Mouse (Mus musculus) MEL (cell line): ENCODE measurements around the gene F10. TPM values are rescaled to one million over a fixed set of nuclear protein-coding genes. Genes with fewer than 3 reads are reported as not detected.
"Not testable (repeated sequence)": the region's sequence is repeated elsewhere in the genome, so short reads cannot be mapped to it uniquely, and the experiment has no call there.

Experiments
- DNase-seq: peaks from one replicate; pipeline ENCODE4 v3.0.0; 2011; ENCODE audit warnings: low read depth, low spot score
- H3K27ac ChIP-seq: 2 replicates; pipeline ENCODE4 v1.5.1; 2012; ENCODE audit warnings: low read depth, mild to moderate bottlenecking, control low read depth, low read length, moderate library complexity; ENCODE audit not compliant: control insufficient read depth
- H3K27me3 ChIP-seq, 2 experiments: fragments of 150-350 bp in 1 of 2; sonication (generic) in 1 of 2; 2 replicates each; pipeline ENCODE4 v1.6.1; 2012; ENCODE audit warnings: low read length in 2 of 2, mild to moderate bottlenecking in 2 of 2, improper control_type of control experiment in 1 of 2, moderate library complexity in 1 of 2; ENCODE audit not compliant: insufficient read depth in 2 of 2, control insufficient read depth in 1 of 2
- H3K36me3 ChIP-seq, 2 experiments: 2 replicates each; pipeline ENCODE4 v1.6.1; 2012 to 2014; ENCODE audit warnings: low read length in 2 of 2, improper control_type of control experiment in 1 of 2, inconsistent platforms in 1 of 2, mild to moderate bottlenecking in 1 of 2; ENCODE audit not compliant: insufficient read depth in 2 of 2, control insufficient read depth in 1 of 2
- H3K4me1 ChIP-seq, 2 experiments: fragments of 150-350 bp in 1 of 2; sonication (generic) in 1 of 2; 2 replicates each; pipeline ENCODE4 v1.6.1; 2012; ENCODE audit warnings: low read length in 2 of 2, improper control_type of control experiment in 1 of 2, mild to moderate bottlenecking in 1 of 2; ENCODE audit not compliant: insufficient read depth in 2 of 2, control insufficient read depth in 1 of 2
- H3K4me3 ChIP-seq, 2 experiments: fragments of 150-350 bp in 1 of 2; sonication (generic) in 1 of 2; 2 replicates each; pipeline ENCODE4 v1.5.1; 2012; ENCODE audit warnings: low read depth in 2 of 2, low read length in 2 of 2, mild to moderate bottlenecking in 2 of 2, moderate library complexity in 2 of 2, control low read depth in 1 of 2, improper control_type of control experiment in 1 of 2; ENCODE audit not compliant: control insufficient read depth in 1 of 2, insufficient read depth in 1 of 2
- H3K79me2 ChIP-seq: 2 replicates; pipeline ENCODE4 v1.6.1; 2012; ENCODE audit warnings: mild to moderate bottlenecking, low read length, moderate library complexity; ENCODE audit not compliant: control insufficient read depth, poor library complexity, insufficient read depth
- H3K9ac ChIP-seq: 2 replicates; pipeline ENCODE4 v1.6.1; 2012; ENCODE audit warnings: low read depth, mild to moderate bottlenecking, control low read depth, low read length, moderate library complexity; ENCODE audit not compliant: control insufficient read depth, poor library complexity, severe bottlenecking
- H3K9me3 ChIP-seq: fragments of 150-350 bp; sonication (generic); replicated peaks from 2 replicates; pipeline ENCODE4 v1.6.1; 2012; ENCODE audit warnings: mild to moderate bottlenecking, low read length, improper control_type of control experiment, moderate library complexity; ENCODE audit not compliant: insufficient read depth
- CHD1 ChIP-seq: IDR thresholded peaks from 2 replicates; pipeline ENCODE4 v1.6.1; 2012; ENCODE audit warnings: low read depth, mild to moderate bottlenecking, inconsistent platforms, low read length, improper control_type of control experiment
- CHD2 ChIP-seq: IDR thresholded peaks from 2 replicates; pipeline ENCODE4 v1.6.1; 2011; ENCODE audit warnings: low read length, improper control_type of control experiment
- CTCF ChIP-seq, 3 experiments: IDR thresholded peaks in 2 of 3; conservative IDR thresholded peaks in 1 of 3; 2 replicates each; pipeline ENCODE4 v1.5.1; 2011 to 2012; ENCODE audit warnings: low read length in 3 of 3, low read depth in 2 of 3, mild to moderate bottlenecking in 2 of 3, improper control_type of control experiment in 1 of 3, inconsistent platforms in 1 of 3, mixed read lengths in 1 of 3, moderate library complexity in 1 of 3; ENCODE audit not compliant: control insufficient read depth in 1 of 3, insufficient read depth in 1 of 3, poor library complexity in 1 of 3, severe bottlenecking in 1 of 3
- E2F4 ChIP-seq: IDR thresholded peaks from 2 replicates; pipeline ENCODE4 v1.6.1; 2011; ENCODE audit warnings: low read depth, low read length, improper control_type of control experiment, borderline replicate concordance
- ETS1 ChIP-seq: IDR thresholded peaks from 2 replicates; pipeline ENCODE4 v1.6.1; 2012; ENCODE audit warnings: low read depth, mild to moderate bottlenecking, inconsistent platforms, low read length, improper control_type of control experiment, moderate library complexity
- GABPA ChIP-seq: IDR thresholded peaks from 2 replicates; pipeline ENCODE4 v1.6.1; 2012; ENCODE audit warnings: low read depth, mild to moderate bottlenecking, inconsistent platforms, low read length, improper control_type of control experiment, moderate library complexity
- HCFC1 ChIP-seq: IDR thresholded peaks from 2 replicates; pipeline ENCODE4 v1.6.1; 2012; ENCODE audit warnings: low read depth, mild to moderate bottlenecking, inconsistent platforms, low read length, improper control_type of control experiment, moderate library complexity
- MAFK ChIP-seq: IDR thresholded peaks from 2 replicates; pipeline ENCODE4 v1.6.1; 2011; ENCODE audit warnings: low read depth, mild to moderate bottlenecking, low read length, improper control_type of control experiment, borderline replicate concordance
- MAX ChIP-seq: IDR thresholded peaks from 2 replicates; pipeline ENCODE4 v1.6.1; 2011; ENCODE audit warnings: low read length, improper control_type of control experiment
- MAZ ChIP-seq: IDR thresholded peaks from 2 replicates; pipeline ENCODE4 v1.6.1; 2012; ENCODE audit warnings: low read depth, mild to moderate bottlenecking, inconsistent platforms, low read length, improper control_type of control experiment
- MXI1 ChIP-seq: IDR thresholded peaks from 2 replicates; pipeline ENCODE4 v1.6.1; 2011; ENCODE audit warnings: mild to moderate bottlenecking, low read depth, low read length, improper control_type of control experiment
- MYB ChIP-seq: IDR thresholded peaks from 2 replicates; pipeline ENCODE4 v1.6.1; 2011; ENCODE audit warnings: mild to moderate bottlenecking, low read depth, low read length, improper control_type of control experiment
- POLR2A ChIP-seq, 2 experiments: IDR thresholded peaks; 2 replicates each; pipeline ENCODE4 v1.6.1; 2011 to 2012; ENCODE audit warnings: low read length in 2 of 2, mild to moderate bottlenecking in 2 of 2, control low read depth in 1 of 2, improper control_type of control experiment in 1 of 2, low read depth in 1 of 2, moderate library complexity in 1 of 2; ENCODE audit not compliant: control insufficient read depth in 1 of 2, insufficient read depth in 1 of 2, poor library complexity in 1 of 2
- POLR2AphosphoS5 ChIP-seq: IDR thresholded peaks from 2 replicates; pipeline ENCODE4 v1.6.1; 2012; ENCODE audit warnings: low read depth, borderline replicate concordance, mild to moderate bottlenecking, inconsistent platforms, low read length, moderate library complexity, mixed read lengths
- RCOR1 ChIP-seq: IDR thresholded peaks from 2 replicates; pipeline ENCODE4 v1.6.1; 2012; ENCODE audit warnings: low read depth, mild to moderate bottlenecking, inconsistent platforms, low read length, improper control_type of control experiment
- TAL1 ChIP-seq: IDR thresholded peaks from 2 replicates; pipeline ENCODE4 v1.6.1; 2012; ENCODE audit warnings: mild to moderate bottlenecking, inconsistent platforms, low read length, moderate library complexity, mixed read lengths
- UBTF ChIP-seq: IDR thresholded peaks from 2 replicates; pipeline ENCODE4 v1.6.1; 2012; ENCODE audit warnings: low read depth, mild to moderate bottlenecking, inconsistent platforms, low read length, improper control_type of control experiment, moderate library complexity, borderline replicate concordance; ENCODE audit not compliant: insufficient read depth
- USF2 ChIP-seq, 2 experiments: IDR thresholded peaks; 2 replicates each; pipeline ENCODE4 v1.6.1; 2011 to 2012; ENCODE audit warnings: improper control_type of control experiment in 2 of 2, low read length in 2 of 2, borderline replicate concordance in 1 of 2, inconsistent platforms in 1 of 2, low read depth in 1 of 2, mild to moderate bottlenecking in 1 of 2; ENCODE audit not compliant: insufficient read depth in 1 of 2
- ZC3H11A ChIP-seq: IDR thresholded peaks from 2 replicates; pipeline ENCODE4 v1.6.1; 2012; ENCODE audit warnings: low read depth, mild to moderate bottlenecking, inconsistent platforms, low read length, improper control_type of control experiment
- ZKSCAN1 ChIP-seq: IDR thresholded peaks from 2 replicates; pipeline ENCODE4 v1.6.1; 2012; ENCODE audit warnings: low read depth, mild to moderate bottlenecking, inconsistent platforms, low read length, improper control_type of control experiment, moderate library complexity
- ZMIZ1 ChIP-seq: IDR thresholded peaks from 2 replicates; pipeline ENCODE4 v1.6.1; 2012; ENCODE audit warnings: low read depth, mild to moderate bottlenecking, inconsistent platforms, low read length, improper control_type of control experiment, moderate library complexity
- polyA plus RNA-seq, 2 experiments: library from polyadenylated mRNA; stranded (reverse) in 1 of 2; unstranded in 1 of 2; fragments of >175 nt in 1 of 2; fragments of >200 nt in 1 of 2; gene quantifications; 2 replicates each; pipeline versions ENCODE4 v1.2.1 to v1.2.4; 2012; ENCODE audit warnings: low replicate concordance in 2 of 2, low read depth in 1 of 2; ENCODE audit not compliant: insufficient read length in 2 of 2, insufficient read depth in 1 of 2, missing spikeins in 1 of 2
- total RNA-seq: library from RNA; depleted of rRNA; stranded (reverse); fragments of 300-350 nt; gene quantifications from 2 replicates; pipeline ENCODE4 v1.2.3, GENCODE M21; 2012

F10 gene
- total and polyA plus RNA-seq, 3 experiments, result 0.03 to 0.04 TPM; not detected in 1

DNA sequence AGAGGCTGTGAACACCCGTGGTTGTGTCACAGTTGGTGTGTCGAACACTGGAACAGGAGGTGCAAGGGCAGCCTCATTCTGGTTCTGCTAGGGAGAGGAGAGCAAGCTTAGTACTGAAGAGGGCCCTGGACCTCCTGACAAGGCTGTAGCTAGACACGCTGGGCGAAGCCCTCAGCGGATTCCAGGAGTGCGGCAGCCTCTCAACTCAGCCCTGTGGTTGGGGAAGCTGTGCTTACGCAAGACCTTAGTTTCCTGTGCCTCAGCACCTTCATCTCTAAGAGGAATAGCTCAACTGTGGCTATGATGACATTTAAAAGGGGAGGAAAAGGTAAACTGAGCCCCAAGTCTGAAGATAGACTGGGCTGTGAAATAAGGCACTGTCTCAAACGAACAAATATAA is 37.9 kb downstream of the F10 start:
- DNase-seq, result no peak
- Histone ChIP-seq H3K9me3 (no peaks in the 10 kb centered on the region), H3K27ac (no peak overlapping the region), H3K4me3 (no peak overlapping the region), H3K4me1 (no peaks in the 10 kb centered on the region), H3K9ac (no peak overlapping the region), H3K79me2 (no peaks in the 10 kb centered on the region), H3K36me3 (peaks cover 0 to 9% of the 10 kb centered on the region in 2 experiments; a peak in 2 of 4 replicates), H3K27me3 (no peaks in the 10 kb centered on the region)
- TF ChIP-seq TAL1 (no peak), ZKSCAN1 (no peak), CHD2 (no peak), E2F4 (no peak), MAZ (no peak), ZMIZ1 (no peak), MYB (no peak), CTCF (IDR thresholded peaks at IDR 0.05 in 2 of 3, conservative IDR thresholded peaks at IDR 0.05 in 1 of 3; ENCODE audit: control insufficient read depth in 1 of 3, insufficient read depth in 1 of 3, low read depth in 2 of 3, low read length in 3 of 3, poor library complexity in 1 of 3, severe bottlenecking in 1 of 3) (no peak), POLR2A (IDR thresholded peaks at IDR 0.05; ENCODE audit: control insufficient read depth in 1 of 2, insufficient read depth in 1 of 2, low read depth in 1 of 2, low read length in 2 of 2, poor library complexity in 1 of 2) (no peak), GABPA (no peak), ZC3H11A (no peak), RCOR1 (no peak), MAFK (no peak), HCFC1 (no peak), MAX (no peak), MXI1 (no peak), UBTF (no peak), CHD1 (no peak), USF2 (IDR thresholded peaks at IDR 0.05; ENCODE audit: borderline replicate concordance in 1 of 2, insufficient read depth in 1 of 2, low read depth in 1 of 2, low read length in 2 of 2) (no peak), ETS1 (no peak)

DNA sequence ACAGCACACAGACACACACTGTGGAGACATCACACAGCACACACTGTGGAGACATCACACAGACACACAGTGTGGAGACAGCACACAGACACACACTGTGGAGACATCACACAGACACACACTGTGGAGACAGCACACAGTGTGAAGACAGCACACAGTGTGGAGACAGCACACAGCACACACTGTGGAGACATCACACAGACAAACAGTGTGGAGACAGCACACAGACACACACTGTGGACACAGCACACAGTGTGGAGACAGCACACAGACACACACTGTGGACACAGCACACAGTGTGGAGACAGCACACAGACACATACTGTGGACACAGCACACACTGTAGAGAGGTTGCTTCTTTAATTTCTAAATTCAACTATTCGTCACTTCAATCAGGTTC is 38.5 kb downstream of the F10 start:
- H3K4me3 ChIP-seq, H3K27ac ChIP-seq, H3K27me3 ChIP-seq, H3K9me3 ChIP-seq, H3K9ac ChIP-seq, DNase-seq, H3K4me1 ChIP-seq, H3K79me2 ChIP-seq: not testable (repeated sequence)
- peaks cover 0 to 11% of the 10 kb centered on the region in 2 experiments; a peak in 2 of 4 replicates for H3K36me3 ChIP-seq
- TF ChIP-seq ZKSCAN1 (0 out of 2 replicates have a peak, but pooled peaks have one; percentile 70), POLR2AphosphoS5 (peak; percentile 34; the same call in 1 of the 2 replicates)
